Mouse (Mus musculus): ENCODE measurements around the gene Dvl3.
"Not testable (repeated sequence)": the region's sequence is repeated elsewhere in the genome, so short reads cannot be mapped to it uniquely, and the experiment has no call there.

DNA sequence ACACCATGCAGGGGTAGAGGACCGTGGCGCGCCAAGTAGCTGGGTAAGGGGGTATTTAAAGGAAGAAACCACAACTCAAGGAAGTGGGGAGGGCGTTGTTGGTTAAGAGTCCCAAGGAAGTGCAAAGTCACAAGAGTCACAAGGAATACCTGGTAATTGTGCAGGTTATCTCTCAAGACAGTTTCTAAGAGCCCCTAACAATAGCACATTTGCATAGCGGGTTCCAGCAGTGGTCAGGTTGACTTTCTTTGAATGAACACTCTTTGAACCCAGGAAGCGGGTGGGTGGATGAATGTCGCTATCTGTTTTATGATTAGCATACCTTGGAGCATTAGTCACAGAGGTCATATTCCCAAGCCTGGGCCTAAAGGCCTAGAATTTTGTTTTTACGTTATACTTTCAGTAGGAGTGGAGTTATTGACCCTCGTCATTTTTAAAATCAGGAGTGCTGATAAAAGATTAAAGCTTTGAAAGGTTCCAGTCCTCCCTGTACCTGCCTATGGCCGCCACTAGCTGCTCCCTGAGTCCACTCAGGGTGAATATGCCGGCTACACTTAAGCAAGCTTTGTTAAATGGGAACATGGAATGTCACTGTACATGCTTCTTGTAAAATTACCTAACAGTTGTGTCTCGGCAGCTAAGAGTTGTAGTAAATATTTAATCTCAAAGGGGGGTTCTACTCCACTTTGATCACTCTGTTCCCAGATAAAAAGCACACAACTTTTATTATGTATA is 37.6 kb upstream of the Dvl3 start:
- not testable (repeated sequence) for TF ChIP-seq RAD21 (IDR thresholded peaks at IDR 0.05; ENCODE audit: low read depth, low read length); POLR2A (IDR thresholded peaks at IDR 0.05; ENCODE audit: control insufficient read depth in 1 of 2, insufficient read depth in 1 of 2, low read depth in 1 of 2, low read length in 2 of 2, poor library complexity in 1 of 2); GATA1 (IDR thresholded peaks at IDR 0.05; ENCODE audit: low read depth, low read length); EP300 (IDR thresholded peaks at IDR 0.05; ENCODE audit: low read depth in 1 of 2, low read length in 2 of 2); CTCF (IDR thresholded peaks at IDR 0.05 in 2 of 3, conservative IDR thresholded peaks at IDR 0.05 in 1 of 3; ENCODE audit: control insufficient read depth in 1 of 3, insufficient read depth in 1 of 3, low read depth in 2 of 3, low read length in 3 of 3, poor library complexity in 1 of 3, severe bottlenecking in 1 of 3)

All from MEL (cell line).